ENCODE assay signal across 8 mouse cellular contexts in genomic region chr5:114444368-114444692, GRCm38 (mm10). TPM values are rescaled to one million over a fixed set of nuclear protein-coding genes. Genes with fewer than 3 reads are reported as not detected.
DNase-seq lines count a peak whose midpoint lies in the region; ATAC-seq and TF ChIP-seq lines count a peak whose summit lies in the region.

No protein-coding gene starts in this region.

- TF ChIP-seq POLR2A in ES-Bruce4 (IDR thresholded peaks at IDR 0.05; ENCODE audit: insufficient read depth, low read length), result no peak

- peak overlapping the region; percentile 92 for H3K4me2 ChIP-seq in heart, embryonic 13.5 days
- peak overlapping the region; percentile 65 for H3K4me2 ChIP-seq in forebrain, embryonic 15.5 days (replicated peaks)
- H3K4me2 ChIP-seq in liver, embryonic 16.5 days (ENCODE audit: low read depth, low read length), result peak overlapping the region; percentile 92

- TF ChIP-seq CTCF in ES-Bruce4 (IDR thresholded peaks at IDR 0.05; ENCODE audit: low read depth, low read length), result no peak

- peak overlapping the region; percentile 83 for H3K4me3 ChIP-seq in heart, embryonic 13.5 days
- H3K4me3 ChIP-seq in ES-Bruce4 (ENCODE audit: low read depth, low read length), result peak overlapping the region; percentile 67
- H3K4me3 ChIP-seq in forebrain, embryonic 15.5 days, result peak overlapping the region; percentile 58
- peak overlapping the region; percentile 74 for H3K4me3 ChIP-seq in liver, embryonic 16.5 days (ENCODE audit: low read depth, low read length)

- no peaks in the 10 kb centered on the region for H3K9me3 ChIP-seq in heart, embryonic 13.5 days
- H3K9me3 ChIP-seq in ES-Bruce4 (replicated peaks; ENCODE audit: control insufficient read depth, insufficient read depth, low read length, poor library complexity, severe bottlenecking), result no peaks in the 10 kb centered on the region
- H3K9me3 ChIP-seq in forebrain, embryonic 15.5 days, result no peaks in the 10 kb centered on the region
- no peaks in the 10 kb centered on the region for H3K9me3 ChIP-seq in liver, embryonic 16.5 days (replicated peaks; ENCODE audit: control insufficient read depth, low read length)

- H3K4me1 ChIP-seq in heart, embryonic 13.5 days, result peaks cover 19% of the 10 kb centered on the region
- H3K4me1 ChIP-seq in ES-Bruce4 (ENCODE audit: control insufficient read depth, insufficient read depth, low read length), result no peaks in the 10 kb centered on the region
- H3K4me1 ChIP-seq in forebrain, embryonic 15.5 days, result peaks cover 10% of the 10 kb centered on the region
- peaks cover 11% of the 10 kb centered on the region for H3K4me1 ChIP-seq in liver, embryonic 16.5 days (ENCODE audit: control insufficient read depth, low read depth, low read length)

- peak overlapping the region; percentile 32; the same call in 1 of the 2 replicates for H3K27ac ChIP-seq in heart, embryonic 13.5 days (replicated peaks)
- H3K27ac ChIP-seq in ES-Bruce4 (ENCODE audit: insufficient read depth, low read length), result no peak overlapping the region
- H3K27ac ChIP-seq in forebrain, embryonic 15.5 days (replicated peaks), result no peak overlapping the region
- no peak overlapping the region for H3K27ac ChIP-seq in liver, embryonic 16.5 days (ENCODE audit: low read length)

- no peak for TF ChIP-seq EP300 in ES-Bruce4 (IDR thresholded peaks at IDR 0.05; ENCODE audit: insufficient read depth, low read depth, low read length)

- H3K27me3 ChIP-seq in heart, embryonic 13.5 days (replicated peaks), result no peaks in the 10 kb centered on the region
- H3K27me3 ChIP-seq in ES-Bruce4 (ENCODE audit: control insufficient read depth, insufficient read depth, low read length, poor library complexity, severe bottlenecking), result no peaks in the 10 kb centered on the region
- H3K27me3 ChIP-seq in forebrain, embryonic 15.5 days, result no peaks in the 10 kb centered on the region
- H3K27me3 ChIP-seq in liver, embryonic 16.5 days (ENCODE audit: control insufficient read depth, insufficient read depth, low read depth, low read length), result no peaks in the 10 kb centered on the region

- H3K9ac ChIP-seq in heart, embryonic 13.5 days, result peak overlapping the region; percentile 89
- H3K9ac ChIP-seq in ES-Bruce4 (ENCODE audit: low read depth, poor library complexity, severe bottlenecking), result peak overlapping the region; percentile 90
- H3K9ac ChIP-seq in forebrain, embryonic 15.5 days (replicated peaks), result peak overlapping the region; percentile 66
- peak overlapping the region; percentile 77 for H3K9ac ChIP-seq in liver, embryonic 16.5 days (ENCODE audit: low read depth, low read length)

- H3K36me3 ChIP-seq in heart, embryonic 13.5 days, result peaks cover 18% of the 10 kb centered on the region
- H3K36me3 ChIP-seq in ES-Bruce4 (ENCODE audit: control insufficient read depth, insufficient read depth, low read length, poor library complexity, severe bottlenecking), result no peaks in the 10 kb centered on the region
- H3K36me3 ChIP-seq in forebrain, embryonic 15.5 days, result 0 out of 2 replicates have a peak, but pooled peaks cover 9% of the 10 kb centered on the region
- no peaks in the 10 kb centered on the region for H3K36me3 ChIP-seq in liver, embryonic 16.5 days (ENCODE audit: control insufficient read depth, insufficient read depth)

- 0% methylated on average over 21 of the region's 21 CpGs for WGBS in heart, embryonic 13.5 days
- under 1% methylated on average over 21 of the region's 21 CpGs for WGBS in forebrain, embryonic 15.5 days
- under 1% methylated on average over 21 of the region's 21 CpGs for WGBS in liver, embryonic 16.5 days (ENCODE audit: insufficient replicate concordance)

- no peak for ATAC-seq in heart, embryonic 13.5 days (ENCODE audit: extremely low read depth, insufficient number of reproducible peaks, low FRiP score, low TSS enrichment)
- peak; percentile 61; the same call in 1 of the 2 replicates for ATAC-seq in forebrain, embryonic 15.5 days (replicated peaks)
- no peak for ATAC-seq in liver, embryonic 16.5 days (ENCODE audit: low read depth)

- no peak for DNase-seq in heart, adult 9 months (ENCODE audit: low spot score in 2 of 2)
- DNase-seq in right cerebral cortex, adult 2 months (ENCODE audit: low spot score in 2 of 2), result no peak
- DNase-seq in urinary bladder, postnatal 36 days (ENCODE audit: low spot score in 2 of 2), result no peak
- DNase-seq in kidney, adult 18-20 months, result no peak

RNA-seq across cellular contexts. Expression of gene Mvk, which starts 0.3 kb away (rescaled TPM):
- polyA plus RNA-seq in heart, embryonic 13.5 days (2015; fragmentation: Nextera tagmentation; extraction: Ambion mirVana), result 20.1 and 21.0 TPM in 2 replicates
- 16.7 and 18.3 TPM in 2 replicates for polyA plus RNA-seq in ES-Bruce4 (2011; ENCODE audit: insufficient read depth, insufficient read length, low read depth, missing spikeins)
- polyA plus RNA-seq in forebrain, embryonic 15.5 days (2015; fragmentation: Nextera tagmentation; extraction: Ambion mirVana), result 46.3 and 49.4 TPM in 2 replicates
- polyA plus RNA-seq in liver, embryonic 16.5 days (2015; fragmentation: Nextera tagmentation; extraction: Ambion mirVana), result 26.1 and 27.0 TPM in 2 replicates

RNA-seq across cellular contexts. Expression of gene Mmab, which starts 0.5 kb away (rescaled TPM):
- polyA plus RNA-seq in heart, embryonic 13.5 days (2015; fragmentation: Nextera tagmentation; extraction: Ambion mirVana), result 22.8 and 24.4 TPM in 2 replicates
- 11.9 and 14.6 TPM in 2 replicates for polyA plus RNA-seq in ES-Bruce4 (2011; ENCODE audit: insufficient read depth, insufficient read length, low read depth, missing spikeins)
- polyA plus RNA-seq in forebrain, embryonic 15.5 days (2015; fragmentation: Nextera tagmentation; extraction: Ambion mirVana), result 20.3 and 20.5 TPM in 2 replicates
- 9.7 and 10.8 TPM in 2 replicates for polyA plus RNA-seq in liver, embryonic 16.5 days (2015; fragmentation: Nextera tagmentation; extraction: Ambion mirVana)
